Mouse (Mus musculus): ENCODE measurements around the gene Ciao2a. TPM values are rescaled to one million over a fixed set of nuclear protein-coding genes. Genes with fewer than 3 reads are reported as not detected.

Gene Ciao2a
- polyA plus RNA-seq, 1 experiment from 2014 or later = 132 TPM

DNA sequence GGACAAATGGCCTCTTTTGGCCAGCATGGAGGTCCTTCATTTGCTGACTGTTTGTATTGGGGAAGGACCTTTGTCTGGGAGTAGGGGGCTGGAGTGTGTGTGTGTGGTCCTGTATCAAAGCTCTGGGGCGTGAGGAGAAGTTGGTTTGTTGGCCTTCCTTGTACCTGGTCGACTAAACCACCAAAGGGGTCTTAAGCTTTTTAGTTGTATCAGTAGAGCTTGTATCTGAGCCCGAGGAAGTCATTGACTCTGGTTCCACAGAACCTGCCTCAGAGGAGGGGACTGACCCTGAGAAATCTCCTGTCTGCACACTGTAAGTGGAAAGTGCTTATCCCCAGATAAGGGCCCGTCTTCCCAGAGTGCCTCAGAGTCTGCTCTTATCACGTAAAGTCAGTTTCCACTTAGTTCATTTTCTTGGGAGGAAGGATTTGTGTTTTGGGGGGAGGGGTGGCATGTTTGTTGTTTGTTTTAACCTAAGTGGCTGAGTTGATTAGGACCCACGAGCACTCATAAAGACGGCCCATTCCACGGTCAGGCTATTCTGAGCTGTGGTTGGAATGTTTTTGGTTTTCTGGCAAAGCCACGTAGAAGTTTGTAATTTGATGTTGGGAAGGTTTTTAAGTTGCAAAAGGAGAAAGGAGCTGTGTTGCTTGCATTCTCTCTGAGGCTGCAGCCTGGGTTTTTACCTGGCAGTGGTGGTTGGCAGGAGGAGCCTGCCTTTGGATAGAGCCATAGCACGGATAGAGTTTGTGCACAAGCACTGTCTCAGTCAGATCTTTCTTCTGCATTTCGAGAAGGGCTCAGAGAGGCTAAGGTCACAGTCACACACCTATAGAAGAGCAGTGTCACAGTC, 55.6 kb downstream of the Ciao2a start:
- ATAC-seq (ENCODE audit: insufficient read depth) = peak; percentile 90
- H3K27me3 ChIP-seq = no peaks in the 10 kb centered on the region
- H3K36me3 ChIP-seq (replicated peaks) = peaks cover 3% of the 10 kb centered on the region; the same call in 1 of the 2 replicates
- no peaks in the 10 kb centered on the region for H3K9me3 ChIP-seq (replicated peaks)
- H3K4me1 ChIP-seq (replicated peaks) = peaks cover 98% of the 10 kb centered on the region
- peak overlapping the region; percentile 97 for H3K27ac ChIP-seq (replicated peaks)
- H3K9ac ChIP-seq = peak overlapping the region; percentile 56
- H3K4me3 ChIP-seq (replicated peaks) = peak overlapping the region; percentile 31
- peak overlapping the region; percentile 68 for H3K4me2 ChIP-seq
- WGBS (ENCODE audit: insufficient replicate concordance) = 13% methylated on average over 11 of the region's 11 CpGs

DNA sequence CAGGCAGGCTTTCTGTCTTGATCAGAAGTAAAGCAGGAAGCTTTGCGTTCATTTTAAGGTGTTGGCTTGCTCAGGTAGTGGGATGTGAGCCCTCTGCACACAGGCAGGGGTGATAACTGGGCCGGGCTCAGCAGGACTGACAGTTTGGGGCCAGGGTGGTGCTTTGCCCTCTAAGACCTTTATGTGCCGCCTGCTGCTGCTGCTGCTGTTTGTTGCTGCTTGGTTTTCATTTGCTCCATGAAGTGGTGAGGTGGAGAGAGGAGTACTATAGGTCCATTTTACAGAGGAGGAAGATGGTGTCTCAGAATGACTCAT, 56.2 kb downstream of the Ciao2a start:
- peaks cover 2% of the 10 kb centered on the region; the same call in 1 of the 2 replicates for H3K36me3 ChIP-seq (replicated peaks)
- peak; percentile 48 for ATAC-seq (ENCODE audit: insufficient read depth)
- H3K27ac ChIP-seq (replicated peaks) = peak overlapping the region; percentile 97
- no peaks in the 10 kb centered on the region for H3K27me3 ChIP-seq
- H3K9ac ChIP-seq = peak overlapping the region; percentile 51
- 22% methylated on average over 3 of the region's 3 CpGs for WGBS (ENCODE audit: insufficient replicate concordance)
- H3K4me2 ChIP-seq = peak overlapping the region; percentile 68
- H3K4me1 ChIP-seq (replicated peaks) = peaks cover 98% of the 10 kb centered on the region
- H3K9me3 ChIP-seq (replicated peaks) = no peaks in the 10 kb centered on the region
- H3K4me3 ChIP-seq (replicated peaks) = peak overlapping the region; percentile 31

DNA sequence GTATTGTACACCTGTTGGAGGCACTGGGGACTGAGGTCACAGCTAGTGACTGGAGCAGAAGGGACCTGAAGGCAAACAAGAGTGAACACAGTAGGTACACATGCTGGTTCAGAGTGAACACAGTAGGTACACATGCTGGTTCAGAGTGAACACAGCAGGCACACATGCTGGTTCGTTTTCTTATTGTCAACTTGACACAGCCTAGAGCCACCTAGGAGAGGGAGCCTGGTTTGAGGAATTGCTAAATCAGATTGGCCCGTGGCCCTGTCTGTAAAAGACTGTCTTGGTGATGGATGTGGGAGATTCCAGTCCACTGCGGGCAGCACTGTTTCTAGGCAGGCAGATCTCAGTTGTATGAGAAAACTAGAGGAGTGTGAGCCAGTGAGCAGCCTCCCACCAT, 56.6 kb downstream of the Ciao2a start:
- H3K9ac ChIP-seq = peak overlapping the region; percentile 51
- H3K27ac ChIP-seq (replicated peaks) = peak overlapping the region; percentile 97
- peak overlapping the region; percentile 68 for H3K4me2 ChIP-seq
- ATAC-seq (ENCODE audit: insufficient read depth) = no peak
- H3K4me1 ChIP-seq (replicated peaks) = peaks cover 98% of the 10 kb centered on the region
- 54% methylated on average over 3 of the region's 3 CpGs for WGBS (ENCODE audit: insufficient replicate concordance)
- no peaks in the 10 kb centered on the region for H3K9me3 ChIP-seq (replicated peaks)
- peak overlapping the region; percentile 31 for H3K4me3 ChIP-seq (replicated peaks)
- no peaks in the 10 kb centered on the region for H3K27me3 ChIP-seq
- H3K36me3 ChIP-seq (replicated peaks) = no peaks in the 10 kb centered on the region

DNA sequence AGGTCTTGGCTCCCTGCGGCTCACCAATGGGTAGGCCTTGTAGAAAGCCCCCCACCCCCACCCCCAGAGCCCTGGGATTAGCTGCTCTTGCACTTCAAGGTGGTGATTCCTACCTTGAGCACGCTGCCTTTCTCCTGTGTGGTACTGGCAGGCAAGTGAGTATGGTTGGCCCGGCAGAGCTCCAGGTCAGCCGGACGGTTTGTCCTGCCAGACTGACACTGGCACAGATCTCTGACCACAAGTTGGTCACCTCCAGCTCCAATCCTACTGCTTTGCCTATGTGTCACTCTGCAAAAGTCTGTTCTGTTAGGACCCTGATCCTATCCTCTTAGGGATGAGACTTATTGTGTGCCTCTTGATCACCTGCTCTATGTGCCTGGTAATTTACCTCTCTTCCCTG, 58.2 kb downstream of the Ciao2a start:
- Histone ChIP-seq H3K9me3 (replicated peaks) (no peaks in the 10 kb centered on the region), H3K36me3 (replicated peaks) (no peaks in the 10 kb centered on the region), H3K27me3 (no peaks in the 10 kb centered on the region), H3K4me3 (replicated peaks) (no peak overlapping the region), H3K4me2 (no peak overlapping the region), H3K4me1 (replicated peaks) (peaks cover 97% of the 10 kb centered on the region), H3K27ac (replicated peaks) (peak overlapping the region; percentile 97), H3K9ac (no peak overlapping the region)
- WGBS (ENCODE audit: insufficient replicate concordance) = 86% methylated on average over 5 of the region's 5 CpGs
- no peak for ATAC-seq (ENCODE audit: insufficient read depth)

DNA sequence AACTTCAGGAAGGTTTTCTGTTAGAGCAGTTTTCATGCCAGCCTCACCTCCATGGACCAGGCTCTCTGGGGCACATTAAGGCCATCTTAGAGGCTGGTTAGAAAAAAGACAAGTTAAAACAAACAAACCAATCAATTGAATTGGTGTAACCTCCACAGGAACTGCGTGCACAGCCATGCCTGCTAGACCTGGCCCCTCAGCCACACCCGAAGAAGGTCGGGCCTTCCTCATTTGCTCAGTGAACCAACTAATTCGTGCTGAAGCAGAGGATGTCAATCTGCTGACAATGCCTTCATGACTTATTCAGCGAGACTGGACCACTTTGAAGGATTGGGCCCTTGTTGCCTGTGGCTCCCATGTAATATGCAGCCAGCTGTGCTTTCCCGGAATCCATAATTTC, 60.0 kb downstream of the Ciao2a start:
- H3K4me2 ChIP-seq = peak overlapping the region; percentile 42
- ATAC-seq (ENCODE audit: insufficient read depth) = no peak
- H3K9me3 ChIP-seq (replicated peaks) = no peaks in the 10 kb centered on the region
- no peaks in the 10 kb centered on the region for H3K36me3 ChIP-seq (replicated peaks)
- 23% methylated on average over 6 of the region's 6 CpGs for WGBS (ENCODE audit: insufficient replicate concordance)
- peaks cover 79% of the 10 kb centered on the region for H3K4me1 ChIP-seq (replicated peaks)
- no peaks in the 10 kb centered on the region for H3K27me3 ChIP-seq
- peak overlapping the region; percentile 97 for H3K27ac ChIP-seq (replicated peaks)
- no peak overlapping the region for H3K4me3 ChIP-seq (replicated peaks)
- H3K9ac ChIP-seq = no peak overlapping the region

Other genes starting within 250 kb of the Ciao2a start
- gene Pclaf, start 236.4 kb upstream of the Ciao2a start, polyA plus RNA-seq (2015; fragmentation: Nextera tagmentation; extraction: Ambion mirVana) = 77.9 and 88.8 TPM in 2 replicates
- 10.0 and 10.9 TPM in 2 replicates for gene Trip4, start 217.8 kb upstream of the Ciao2a start, polyA plus RNA-seq (2015; fragmentation: Nextera tagmentation; extraction: Ambion mirVana)
- 3.1 and 3.7 TPM in 2 replicates for gene Csnk1g1, start 217.7 kb upstream of the Ciao2a start, polyA plus RNA-seq (2015; fragmentation: Nextera tagmentation; extraction: Ambion mirVana)
- gene Ppib, start 66.4 kb upstream of the Ciao2a start, polyA plus RNA-seq (2015; fragmentation: Nextera tagmentation; extraction: Ambion mirVana) = 384 and 391 TPM in 2 replicates
- gene Snx22, start 56.9 kb upstream of the Ciao2a start, polyA plus RNA-seq (2015; fragmentation: Nextera tagmentation; extraction: Ambion mirVana) = 34.9 and 36.4 TPM in 2 replicates
- gene Snx1, start within 50 bp of the Ciao2a start, polyA plus RNA-seq (2015; fragmentation: Nextera tagmentation; extraction: Ambion mirVana) = 62.7 and 64.8 TPM in 2 replicates
- 31.9 and 33.9 TPM in 2 replicates for gene Dapk2, start 31.6 kb downstream of the Ciao2a start, polyA plus RNA-seq (2015; fragmentation: Nextera tagmentation; extraction: Ambion mirVana)
- 27.3 and 30.6 TPM in 2 replicates for gene Herc1, start 223.8 kb downstream of the Ciao2a start, polyA plus RNA-seq (2015; fragmentation: Nextera tagmentation; extraction: Ambion mirVana)